Mouse (Mus musculus) spleen, postnatal 36 days (tissue): Measurements from ENCODE around the gene Defb48.

ENCODE experiments used
- DNase-seq, 2 experiments: peaks; one replicate each; pipeline ENCODE4 v3.0.0; 2022; ENCODE audit warnings: low spot score in 2 of 2, mixed read lengths in 1 of 2

The Defb48 gene

DNA sequence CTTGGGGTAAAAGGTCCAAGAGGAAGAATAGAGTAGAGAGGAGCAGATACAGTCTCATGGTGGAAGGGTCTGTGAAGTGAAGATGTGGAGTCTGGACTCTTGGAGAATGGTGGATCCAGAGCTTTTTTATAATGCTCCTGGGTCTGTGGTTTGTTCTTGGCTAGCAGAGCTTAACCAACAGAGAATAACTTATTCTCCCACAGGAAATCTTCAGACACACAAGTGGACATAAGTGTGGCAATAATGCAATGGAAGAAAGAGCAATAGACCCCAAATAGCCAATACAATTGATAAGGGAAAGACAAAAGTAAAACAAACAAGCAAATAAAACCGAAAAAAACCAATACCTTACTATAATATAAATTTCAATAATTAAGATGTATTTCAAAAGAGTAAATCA lies at the start of gene Defb48:
Gene Defb48, minus strand, starts transcription at position 101 of the 400 bp plus-strand sequence.
- DNase-seq: no peak

GRCm38 (mm10) chr14:63020524-63021156 lies 36.3 kb upstream of the Defb48 start:
- DNase-seq: no peak

- no peak for DNase-seq
Observed at GRCm38 (mm10) chr14:63014667-63015066, 30.4 kb upstream of the Defb48 start.

- DNase-seq: no peak
Observed at GRCm38 (mm10) chr14:63013082-63013481, 28.8 kb upstream of the Defb48 start.

DNA sequence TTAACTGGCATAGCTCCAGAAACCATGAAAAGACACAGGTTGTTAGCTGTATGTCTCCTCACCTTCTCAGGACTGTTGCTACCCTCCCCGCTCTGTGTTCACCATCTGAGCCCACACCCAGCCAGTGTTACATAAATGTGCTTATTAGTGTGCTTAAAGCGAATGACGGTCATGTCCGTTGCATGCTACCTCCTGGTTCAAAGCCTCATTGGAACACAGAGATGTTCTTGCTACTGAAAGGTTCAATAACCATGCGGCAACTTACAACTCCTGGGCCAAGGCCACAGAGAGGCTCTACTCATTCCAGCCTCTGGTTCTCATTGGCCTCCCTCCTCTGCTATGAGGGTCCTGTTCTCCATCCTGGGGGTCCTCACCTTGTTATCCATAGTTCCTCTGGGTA lies 27.2 kb upstream of the Defb48 start, which contains the start of gene Defb43:
Gene Defb43, plus strand, starts transcription at position 301 of the 400 bp plus-strand sequence.
- DNase-seq: no peak

DNA sequence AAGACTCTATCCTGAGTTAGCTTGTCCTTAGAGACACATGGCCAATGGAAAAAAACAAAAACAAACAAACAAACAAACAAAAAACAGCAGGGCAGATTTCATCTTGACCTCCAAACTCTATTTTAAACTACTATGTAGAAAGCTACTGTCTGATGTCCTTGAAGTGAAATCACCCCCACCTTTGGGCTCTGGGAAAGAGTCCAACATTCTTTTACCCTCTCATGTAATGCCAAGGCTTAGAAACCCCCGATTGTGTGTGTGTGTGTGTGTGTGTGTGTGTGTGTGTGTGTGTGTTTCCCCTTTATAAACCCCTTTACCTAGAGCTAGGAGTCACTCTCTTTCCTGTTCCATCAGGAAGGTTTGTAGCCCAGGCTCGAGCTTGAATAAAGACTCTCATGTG lies 18.3 kb upstream of the Defb48 start:
- DNase-seq: no peak

GRCm38 (mm10) chr14:62998977-62999376 lies 14.7 kb upstream of the Defb48 start:
- DNase-seq: no peak

GRCm38 (mm10) chr14:62997777-62998176 lies 13.5 kb upstream of the Defb48 start, which contains the start of gene Defb47:
Defb47 (plus strand) TSS chr14:62998077.
- no peak for DNase-seq

GRCm38 (mm10) chr14:62991849-62992510 lies 7.7 kb upstream of the Defb48 start:
- no peak for DNase-seq

DNA sequence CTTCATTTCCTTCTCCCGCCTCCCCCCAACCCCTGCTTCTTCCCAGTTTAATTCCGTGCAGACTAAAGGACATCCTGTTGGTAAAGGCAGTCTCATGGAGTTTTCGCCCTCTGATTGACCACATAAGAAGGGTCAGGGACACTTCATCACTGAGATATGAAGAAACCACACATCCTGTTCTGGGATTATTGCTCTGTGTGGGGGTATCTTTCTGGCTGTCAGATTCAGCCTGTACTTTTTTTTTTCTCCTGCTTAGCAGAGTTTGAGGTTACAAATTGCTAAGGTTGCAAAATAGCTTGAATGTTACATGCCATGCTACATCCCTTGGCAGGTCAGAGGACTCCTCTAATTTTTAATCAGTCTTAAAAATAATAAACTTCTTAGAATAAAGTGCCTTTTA lies 7.0 kb upstream of the Defb48 start:
- no peak for DNase-seq

- DNase-seq: no peak
Observed at GRCm38 (mm10) chr14:62979815-62980214, 4.5 kb downstream of the Defb48 start.

- peak; percentile 19 to 31 for DNase-seq
Observed at GRCm38 (mm10) chr14:62975046-62975445, 9.3 kb downstream of the Defb48 start.

DNA sequence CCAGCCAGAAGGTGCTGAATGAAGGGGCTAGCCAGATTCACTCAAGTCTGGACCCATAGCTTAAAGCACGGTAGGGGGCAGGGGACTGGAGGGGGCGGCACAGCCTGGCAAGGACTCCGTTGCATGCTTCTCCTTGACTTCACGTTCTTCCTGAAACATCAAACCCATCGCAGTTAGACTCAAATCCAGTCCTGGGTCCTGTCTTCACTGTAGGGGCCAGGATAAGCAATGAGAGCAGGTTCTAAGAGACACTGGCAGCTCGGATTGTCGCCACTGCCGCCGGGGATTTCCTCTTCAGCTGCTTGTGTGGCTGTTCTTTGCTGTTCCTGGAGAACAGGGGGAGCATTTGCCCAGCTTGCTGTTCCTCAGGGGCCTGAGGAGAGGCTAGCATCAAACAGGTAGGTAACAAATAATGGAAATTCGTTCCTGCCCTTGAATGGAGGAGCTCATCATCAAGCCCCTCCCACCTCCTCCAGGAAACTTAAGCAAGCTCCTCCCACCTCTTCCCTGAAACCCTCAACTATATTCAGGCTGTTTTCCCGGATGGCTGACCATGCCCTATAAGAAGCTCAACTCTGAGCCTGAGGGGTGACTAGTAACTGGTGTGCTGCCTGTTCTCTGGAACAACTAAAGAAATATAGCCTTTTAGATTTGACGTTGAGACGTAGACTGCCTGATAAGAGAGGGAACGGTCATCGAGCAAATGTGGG lies 18.3 kb downstream of the Defb48 start:
- no peak for DNase-seq

DNA sequence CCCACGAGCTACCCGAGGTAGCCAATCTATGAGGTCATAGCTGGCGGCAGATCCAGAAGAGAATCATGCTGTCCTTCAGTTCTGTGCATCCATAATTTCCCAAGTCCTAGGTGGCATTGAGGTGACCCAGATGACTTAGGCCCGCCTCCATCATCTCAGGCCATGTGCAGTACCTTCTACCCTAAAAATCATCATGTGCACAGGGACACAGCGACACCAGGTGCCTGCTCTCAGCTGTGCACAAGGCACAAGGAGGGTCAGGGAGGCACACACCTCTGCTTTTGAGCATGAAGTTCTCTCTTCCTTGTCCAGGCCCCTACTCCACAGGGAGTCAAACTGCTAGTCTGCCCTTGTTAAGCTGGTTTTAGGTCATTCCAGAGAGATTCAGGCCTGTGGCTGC lies 19.0 kb downstream of the Defb48 start:
- no peak for DNase-seq

- no peak for DNase-seq
Observed at GRCm38 (mm10) chr14:62963632-62964031, 20.7 kb downstream of the Defb48 start.

GRCm38 (mm10) chr14:62956091-62956490 lies 28.2 kb downstream of the Defb48 start:
- DNase-seq: no peak

- no peak for DNase-seq
Observed at GRCm38 (mm10) chr14:62946794-62947193, 37.5 kb downstream of the Defb48 start.

DNA sequence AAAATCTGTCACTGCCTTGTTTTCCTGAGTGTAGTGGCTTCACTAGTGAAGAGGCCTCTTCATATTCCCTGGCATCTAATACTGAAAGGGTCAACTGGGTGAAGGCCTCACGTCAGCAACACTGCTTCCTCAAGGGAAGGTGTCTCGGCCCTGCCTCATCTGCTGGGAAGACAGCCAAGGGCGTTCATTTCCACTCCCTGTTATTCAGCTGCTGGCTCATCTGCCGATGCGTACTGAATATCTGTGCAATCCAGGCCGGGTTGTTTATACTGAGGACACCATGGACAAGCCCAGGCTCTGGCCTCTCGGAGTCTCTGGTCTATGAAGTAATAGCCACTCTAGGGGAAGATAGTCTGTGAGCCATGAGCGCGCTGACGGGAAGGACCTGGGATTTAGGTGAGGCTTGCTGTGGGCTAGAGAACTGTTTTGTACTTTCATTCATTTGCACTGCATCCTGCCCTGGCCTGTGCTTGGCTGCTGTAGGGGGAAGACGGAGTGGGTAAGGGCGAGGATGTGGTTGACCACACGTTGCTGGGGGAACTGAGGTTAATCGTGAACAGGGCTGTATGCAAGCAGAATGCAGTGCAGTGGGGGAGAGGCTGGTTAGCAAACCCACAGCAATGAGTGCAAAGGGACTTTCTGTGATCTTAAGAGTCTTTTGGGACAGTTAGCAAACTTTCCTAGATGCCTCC lies 43.8 kb downstream of the Defb48 start:
- peak; percentile 70 for DNase-seq

DNA sequence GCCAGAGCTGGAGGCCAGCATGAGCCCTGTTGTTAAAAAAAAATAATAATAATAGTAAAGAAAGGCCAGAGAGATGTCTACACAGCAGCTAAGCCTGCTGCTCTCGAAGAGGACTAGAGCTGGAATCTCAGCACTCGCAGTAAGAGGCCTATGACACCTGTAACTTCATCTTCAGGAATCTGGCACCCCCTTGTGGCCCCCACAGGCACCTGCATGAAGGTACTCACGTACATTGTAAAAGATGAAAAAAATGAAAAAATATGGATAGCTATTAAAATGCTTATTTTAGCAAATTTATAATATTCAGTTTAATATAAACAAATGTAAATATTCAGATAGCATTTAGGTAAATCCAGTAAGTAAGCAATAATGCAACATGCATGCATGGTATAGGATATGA lies 44.9 kb downstream of the Defb48 start:
- no peak for DNase-seq

DNA sequence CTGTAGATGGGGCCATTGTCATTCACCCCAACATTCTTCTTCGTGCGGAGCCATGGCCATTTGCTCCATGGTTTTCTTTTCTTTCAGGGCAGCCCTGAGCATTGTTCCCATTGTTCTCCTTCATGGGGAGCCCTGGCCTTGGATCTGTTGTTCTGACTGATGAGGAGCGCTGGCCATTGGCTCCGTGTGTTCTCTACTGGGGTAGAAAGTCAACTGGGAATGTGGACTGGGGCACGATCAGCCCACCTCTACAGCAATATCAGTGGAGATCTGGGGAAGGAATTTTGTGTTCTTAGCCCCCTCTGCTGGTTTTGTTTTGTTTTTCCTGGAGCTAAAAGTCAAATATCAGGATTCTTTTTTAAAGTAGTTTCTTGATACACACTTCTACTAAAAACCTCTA lies 46.6 kb downstream of the Defb48 start:
- no peak for DNase-seq

- DNase-seq: no peak
Observed at GRCm38 (mm10) chr14:62936631-62937380, 47.5 kb downstream of the Defb48 start.
